ENCODE assay signal across 24 mouse cellular contexts in the genomic region with DNA sequence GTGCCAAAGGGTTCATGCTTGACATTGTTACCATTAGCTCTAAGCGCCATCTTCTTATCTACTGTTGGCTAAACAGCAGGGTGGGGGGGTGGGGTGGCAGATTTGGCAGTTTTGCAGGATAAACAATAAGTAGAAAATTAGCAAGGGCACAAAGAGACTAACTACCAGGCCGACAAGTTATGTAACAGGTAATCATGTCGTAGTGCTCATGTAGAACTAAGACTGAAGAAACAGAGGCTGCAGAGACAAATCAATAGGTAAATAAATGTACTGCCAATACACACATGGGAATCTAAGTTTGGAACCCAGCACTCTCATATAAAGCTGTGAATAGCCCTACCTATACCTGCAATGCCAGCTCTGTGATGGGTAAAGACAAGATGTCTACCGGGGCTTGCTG.
"Had no signal": no experiment of that assay in that cellular context is flagged by ENCODE, and none has a peak within 500 bp of the region (broad histone marks: within the 10 kb centered on the region; RNA-seq: fewer than 3 reads in every experiment).

No protein-coding gene starts in this region.

- H3K9ac ChIP-seq: liver, embryonic 13.5 days; lung, embryonic 15.5 days; midbrain, embryonic 12.5 days; neural tube, embryonic 13.5 days; neural tube, embryonic 15.5 days; stomach, embryonic 15.5 days had no signal

- H3K4me1 ChIP-seq: lung, embryonic 15.5 days; stomach, embryonic 15.5 days had no signal

- H3K27me3 ChIP-seq: liver, embryonic 13.5 days; lung, embryonic 15.5 days; megakaryocyte, embryonic 14.5 days; midbrain, embryonic 12.5 days; neural tube, embryonic 13.5 days; neural tube, embryonic 15.5 days; stomach, embryonic 15.5 days had no signal

- H3K4me2 ChIP-seq: liver, embryonic 13.5 days; lung, embryonic 15.5 days; midbrain, embryonic 12.5 days; neural tube, embryonic 13.5 days; neural tube, embryonic 15.5 days; stomach, embryonic 15.5 days had no signal

- H3K27ac ChIP-seq: liver, embryonic 13.5 days; lung, embryonic 15.5 days; macrophage; midbrain, embryonic 10.5 days; midbrain, embryonic 12.5 days; neural tube, embryonic 13.5 days; neural tube, embryonic 15.5 days; stomach, embryonic 15.5 days; stomach, postnatal 0 days had no signal

- DNase-seq: liver, embryonic 13.5 days; lung, adult 2 months; lung, postnatal 14 days; lung, postnatal 36 days; midbrain, embryonic 14.5 days; retina, postnatal 1 day; right cerebral cortex, adult 18-20 months; right cerebral cortex, postnatal 25 days; right cerebral cortex, postnatal 4 days; spleen, adult 18-20 months; thymus, adult 2 months; thymus, postnatal 36 days had no signal

- H3K4me3 ChIP-seq: liver, embryonic 13.5 days; lung, embryonic 15.5 days; megakaryocyte, embryonic 14.5 days; midbrain, embryonic 10.5 days; midbrain, embryonic 12.5 days; myocyte; neural tube, embryonic 13.5 days; neural tube, embryonic 15.5 days; stomach, embryonic 15.5 days had no signal

- ATAC-seq: lung, postnatal 0 days; midbrain, embryonic 16.5 days had no signal

- H3K36me3 ChIP-seq: liver, embryonic 13.5 days; lung, embryonic 15.5 days; midbrain, embryonic 10.5 days; midbrain, embryonic 12.5 days; neural tube, embryonic 13.5 days; neural tube, embryonic 15.5 days; stomach, embryonic 15.5 days had no signal

- H3K9me3 ChIP-seq: liver, embryonic 13.5 days; lung, embryonic 15.5 days; megakaryocyte, embryonic 14.5 days; midbrain, embryonic 10.5 days; midbrain, embryonic 12.5 days; neural tube, embryonic 15.5 days; stomach, embryonic 15.5 days had no signal
